Mouse (Mus musculus) limb, embryonic 13.5 days (tissue): ENCODE data around the gene Xpo5. TPM values are rescaled to one million over a fixed set of nuclear protein-coding genes. Genes with fewer than 3 reads are reported as not detected.
A peak's percentile ranks its signal among the peaks of the same experiment; 100 is the strongest.

ENCODE experiments used
- ATAC-seq: fragments of 200-750 bp; cut with Nextera tagmentation; 2 replicates; pipeline ENCODE4 v1.8.0; 2017; ENCODE audit warnings: low read depth, moderate number of reproducible peaks, moderate TSS enrichment; ENCODE audit not compliant: low FRiP score
- H3K27ac ChIP-seq: fragments of 300-500 bp; sonication (generic); 2 replicates; pipeline ENCODE4 v1.5.1; 2015; ENCODE audit warnings: inconsistent platforms, mild to moderate bottlenecking, moderate library complexity
- H3K27me3 ChIP-seq: fragments of 300-500 bp; sonication (generic); 2 replicates; pipeline ENCODE4 v1.6.1; 2015; ENCODE audit warnings: mild to moderate bottlenecking, inconsistent platforms
- H3K36me3 ChIP-seq: fragments of 300-500 bp; sonication (generic); 2 replicates; pipeline ENCODE4 v1.6.1; 2015; ENCODE audit warnings: inconsistent platforms, mild to moderate bottlenecking, moderate library complexity
- H3K4me1 ChIP-seq: fragments of 300-500 bp; sonication (generic); 2 replicates; pipeline ENCODE4 v1.6.1; 2015; ENCODE audit warnings: inconsistent platforms
- H3K4me2 ChIP-seq: fragments of 300-500 bp; sonication (generic); replicated peaks from 2 replicates; pipeline ENCODE4 v1.6.1; 2015; ENCODE audit warnings: inconsistent platforms, mild to moderate bottlenecking, moderate library complexity
- H3K4me3 ChIP-seq: fragments of 300-500 bp; sonication (generic); 2 replicates; pipeline ENCODE4 v1.5.1; 2015; ENCODE audit warnings: moderate library complexity, mild to moderate bottlenecking, inconsistent platforms
- H3K9ac ChIP-seq: fragments of 300-500 bp; sonication (generic); 2 replicates; pipeline ENCODE4 v1.6.1; 2015; ENCODE audit warnings: mild to moderate bottlenecking, inconsistent platforms
- H3K9me3 ChIP-seq: fragments of 300-500 bp; sonication (generic); 2 replicates; pipeline ENCODE4 v1.6.1; 2016; ENCODE audit warnings: inconsistent platforms
- WGBS: fragments of 180-500 bp; shearing (Covaris S2); methylation state at CpG from one replicate; pipeline ENCODE4 v1.1.7; 2015; 5-methylcytosine and 5-hydroxymethylcytosine counted together
- polyA plus RNA-seq: library from polyadenylated mRNA; unstranded; fragments of >200 nt; fragmentation: Nextera tagmentation; extraction: Ambion mirVana; gene quantifications from 2 replicates; pipeline ENCODE4 v1.2.1, GENCODE M21; 2015

Xpo5 gene
- polyA plus RNA-seq, 1 experiment from 2014 or later = 48.5 TPM

GRCm38 (mm10) chr17:46247512-46248188 lies 45.1 kb downstream of the Xpo5 start, which contains the start of the genes Polr1c and Yipf3:
Gene Polr1c, minus strand, starts transcription at chr17:46248054.
Gene Yipf3, plus strand, starts transcription at chr17:46248080.
- Histone ChIP-seq H3K4me2 (peak within 1 kb of the TSS; percentile 96), H3K27me3 (no peaks in the 10 kb centered on the region), H3K4me3 (peak within 1 kb of the TSS; percentile 98), H3K36me3 (peaks cover 75% of the 10 kb centered on the region), H3K27ac (peak within 1 kb of the TSS; percentile 70), H3K9ac (peak within 1 kb of the TSS; percentile 97), H3K4me1 (peaks cover 21% of the 10 kb centered on the region), H3K9me3 (no peaks in the 10 kb centered on the region)
- ATAC-seq = peak; percentile 92
- WGBS = under 1% methylated on average over 53 of the region's 53 CpGs

GRCm38 (mm10) chr17:46248189-46248522 lies 45.6 kb downstream of the Xpo5 start:
- H3K27ac ChIP-seq = peak overlapping the region; percentile 70
- peak; percentile 42; the same call in 1 of the 2 replicates for ATAC-seq
- under 1% methylated on average over 36 of the region's 37 CpGs for WGBS
- H3K4me2 ChIP-seq = peak overlapping the region; percentile 96
- H3K4me1 ChIP-seq = peaks cover 22% of the 10 kb centered on the region
- H3K4me3 ChIP-seq = peak overlapping the region; percentile 98
- no peaks in the 10 kb centered on the region for H3K9me3 ChIP-seq
- peak overlapping the region; percentile 97 for H3K9ac ChIP-seq
- H3K27me3 ChIP-seq = no peaks in the 10 kb centered on the region
- H3K36me3 ChIP-seq = peaks cover 70% of the 10 kb centered on the region

GRCm38 (mm10) chr17:46251174-46251573 lies 48.6 kb downstream of the Xpo5 start:
- Histone ChIP-seq H3K9me3 (no peaks in the 10 kb centered on the region), H3K4me2 (no peak overlapping the region), H3K4me3 (no peak overlapping the region), H3K9ac (no peak overlapping the region), H3K27me3 (peaks cover 22% of the 10 kb centered on the region), H3K4me1 (peaks cover 33% of the 10 kb centered on the region), H3K27ac (no peak overlapping the region), H3K36me3 (peaks cover 40% of the 10 kb centered on the region)
- ATAC-seq = no peak
- WGBS = 73% methylated on average over 7 of the region's 7 CpGs

- WGBS = 57% methylated on average over 14 of the region's 14 CpGs
- Histone ChIP-seq H3K27ac (no peak overlapping the region), H3K36me3 (peaks cover 53% of the 10 kb centered on the region)
Observed at GRCm38 (mm10) chr17:46252571-46253451, 50.2 kb downstream of the Xpo5 start.

GRCm38 (mm10) chr17:46253452-46254084 lies 51.0 kb downstream of the Xpo5 start, which contains the start of gene Lrrc73:
Gene Lrrc73, plus strand, starts transcription at chr17:46253531.
- 2% methylated on average over 46 of the region's 48 CpGs for WGBS
- peaks cover 24% of the 10 kb centered on the region for H3K4me1 ChIP-seq
- no peaks in the 10 kb centered on the region for H3K9me3 ChIP-seq
- H3K4me2 ChIP-seq = peak within 1 kb of the TSS; percentile 100
- peaks cover 31% of the 10 kb centered on the region for H3K27me3 ChIP-seq
- H3K9ac ChIP-seq = peak within 1 kb of the TSS; percentile 69
- H3K27ac ChIP-seq = no peak within 1 kb of the TSS
- H3K4me3 ChIP-seq = peak within 1 kb of the TSS; percentile 74
- ATAC-seq = peak; percentile 91
- H3K36me3 ChIP-seq = peaks cover 61% of the 10 kb centered on the region

More at GRCm38 (mm10) chr17:46252571-46253451, 50.2 kb downstream of the Xpo5 start:
- Histone ChIP-seq H3K27me3 (peaks cover 31% of the 10 kb centered on the region), H3K9ac (peak overlapping the region; percentile 69; the same call in 1 of the 2 replicates), H3K4me2 (peak overlapping the region; percentile 100), H3K4me1 (peaks cover 25% of the 10 kb centered on the region), H3K9me3 (no peaks in the 10 kb centered on the region), H3K4me3 (peak overlapping the region; percentile 74)
- no peak for ATAC-seq

- ATAC-seq = peak; percentile 30
- Histone ChIP-seq H3K9ac (peak overlapping the region; percentile 69), H3K27me3 (peaks cover 31% of the 10 kb centered on the region), H3K4me3 (peak overlapping the region; percentile 74), H3K4me2 (peak overlapping the region; percentile 100), H3K4me1 (peaks cover 19% of the 10 kb centered on the region), H3K36me3 (peaks cover 63% of the 10 kb centered on the region), H3K9me3 (no peaks in the 10 kb centered on the region), H3K27ac (no peak overlapping the region)
- WGBS = under 1% methylated on average over 45 of the region's 54 CpGs
Observed at GRCm38 (mm10) chr17:46254106-46254505, 51.5 kb downstream of the Xpo5 start.

- H3K9me3 ChIP-seq = no peaks in the 10 kb centered on the region
- peak overlapping the region; percentile 100 for H3K4me2 ChIP-seq
- peaks cover 31% of the 10 kb centered on the region for H3K27me3 ChIP-seq
- 28% methylated on average over 6 of the region's 6 CpGs for WGBS
- ATAC-seq = no peak
- H3K4me1 ChIP-seq = peaks cover 13% of the 10 kb centered on the region
- no peak overlapping the region for H3K27ac ChIP-seq
- peaks cover 63% of the 10 kb centered on the region for H3K36me3 ChIP-seq
- H3K9ac ChIP-seq = no peak overlapping the region
- H3K4me3 ChIP-seq = no peak overlapping the region; the same call in 1 of the 2 replicates
Observed at GRCm38 (mm10) chr17:46255147-46255546, 52.6 kb downstream of the Xpo5 start.

- H3K4me1 ChIP-seq = peaks cover 9% of the 10 kb centered on the region
- no peaks in the 10 kb centered on the region for H3K9me3 ChIP-seq
- H3K4me2 ChIP-seq = no peak overlapping the region
- H3K9ac ChIP-seq = no peak overlapping the region
- no peak overlapping the region for H3K27ac ChIP-seq
- peaks cover 31% of the 10 kb centered on the region for H3K27me3 ChIP-seq
- no peak for ATAC-seq
- no peak overlapping the region for H3K4me3 ChIP-seq
- WGBS = 88% methylated on average over 30 of the region's 30 CpGs
- H3K36me3 ChIP-seq = peaks cover 72% of the 10 kb centered on the region
Observed at GRCm38 (mm10) chr17:46258279-46259053, 55.9 kb downstream of the Xpo5 start.

GRCm38 (mm10) chr17:46259675-46260074 lies 57.1 kb downstream of the Xpo5 start:
- H3K27me3 ChIP-seq = peaks cover 23% of the 10 kb centered on the region
- 93% methylated on average over 17 of the region's 17 CpGs for WGBS
- peaks cover 84% of the 10 kb centered on the region for H3K36me3 ChIP-seq
- no peak overlapping the region for H3K4me2 ChIP-seq
- H3K27ac ChIP-seq = no peak overlapping the region
- peaks cover 2% of the 10 kb centered on the region; the same call in 1 of the 2 replicates for H3K4me1 ChIP-seq
- no peaks in the 10 kb centered on the region for H3K9me3 ChIP-seq
- 0 out of 2 replicates have a peak overlapping the region, but pooled peaks have one; percentile 19 for H3K9ac ChIP-seq
- ATAC-seq = no peak
- no peak overlapping the region for H3K4me3 ChIP-seq

- Histone ChIP-seq H3K36me3 (peaks cover 99% of the 10 kb centered on the region), H3K9ac (no peak overlapping the region; the same call in 1 of the 2 replicates), H3K4me2 (no peak overlapping the region), H3K4me3 (no peak overlapping the region), H3K9me3 (no peaks in the 10 kb centered on the region), H3K4me1 (peaks cover 4% of the 10 kb centered on the region; the same call in 1 of the 2 replicates), H3K27ac (no peak overlapping the region), H3K27me3 (no peaks in the 10 kb centered on the region)
- ATAC-seq = no peak
- WGBS = 92% methylated on average over 5 of the region's 5 CpGs
Observed at GRCm38 (mm10) chr17:46262201-46262694, 59.7 kb downstream of the Xpo5 start.

GRCm38 (mm10) chr17:46265502-46265901 lies 62.9 kb downstream of the Xpo5 start:
- no peaks in the 10 kb centered on the region for H3K9me3 ChIP-seq
- H3K36me3 ChIP-seq = peaks cover 95% of the 10 kb centered on the region
- H3K27me3 ChIP-seq = no peaks in the 10 kb centered on the region
- no peak for ATAC-seq
- 0 out of 2 replicates have a peak overlapping the region, but pooled peaks have one; percentile 25 for H3K9ac ChIP-seq
- H3K4me1 ChIP-seq = peaks cover 4% of the 10 kb centered on the region; the same call in 1 of the 2 replicates
- no peak overlapping the region for H3K4me2 ChIP-seq
- H3K4me3 ChIP-seq = no peak overlapping the region
- WGBS = 66% methylated on average over 12 of the region's 12 CpGs
- no peak overlapping the region for H3K27ac ChIP-seq
